Comparison of ENCODE assay signal across 23 mouse cellular contexts in genomic region chr10:41523386-41523785, GRCm38 (mm10). TPM values are rescaled to one million over a fixed set of nuclear protein-coding genes. Genes with fewer than 3 reads are reported as not detected.
DNase-seq lines count a peak whose midpoint lies in the region; ATAC-seq and TF ChIP-seq lines count a peak whose summit lies in the region.
"Had no signal": no experiment of that assay in that cellular context is flagged by ENCODE, and none has a peak within 500 bp of the region (broad histone marks: within the 10 kb centered on the region; RNA-seq: fewer than 3 reads in every experiment).

No protein-coding gene starts in this region.

- intact Hi-C loops in left cerebral cortex, postnatal 14 days (cut with DNase I), result no loop called here

- 0 out of 2 replicates have a peak, but pooled peaks cover 7% of the 10 kb centered on the region for H3K4me1 ChIP-seq in kidney, postnatal 0 days (replicated peaks; ENCODE audit: insufficient read depth, low read length)
- H3K4me1 ChIP-seq in midbrain, embryonic 11.5 days (ENCODE audit: control insufficient read depth, insufficient read depth, low read length), result peaks cover 15% of the 10 kb centered on the region
- H3K4me1 ChIP-seq in midbrain, embryonic 16.5 days (ENCODE audit: control insufficient read depth, insufficient read depth, low read length), result peaks cover 20% of the 10 kb centered on the region

- peaks cover 67% of the 10 kb centered on the region for H3K79me2 ChIP-seq in macrophage (ENCODE audit: inconsistent target)

- no peaks in the 10 kb centered on the region for H3K9me3 ChIP-seq in kidney, postnatal 0 days (replicated peaks; ENCODE audit: low read length)
- H3K9me3 ChIP-seq in midbrain, embryonic 11.5 days (ENCODE audit: control insufficient read depth, low read length), result no peaks in the 10 kb centered on the region
- no peaks in the 10 kb centered on the region for H3K9me3 ChIP-seq in midbrain, embryonic 16.5 days (replicated peaks; ENCODE audit: control insufficient read depth, low read length, poor library complexity, severe bottlenecking)
- H3K9me3 ChIP-seq: forebrain, embryonic 10.5 days; lung, embryonic 15.5 days; megakaryocyte, embryonic 14.5 days; midbrain, embryonic 15.5 days had no signal

- no peak overlapping the region for H3K4me3 ChIP-seq in kidney, postnatal 0 days (replicated peaks; ENCODE audit: low read depth, low read length)
- H3K4me3 ChIP-seq in midbrain, embryonic 11.5 days (ENCODE audit: low read depth, low read length), result no peak overlapping the region
- no peak overlapping the region for H3K4me3 ChIP-seq in midbrain, embryonic 16.5 days (ENCODE audit: low read depth, low read length)
- no peak overlapping the region for H3K4me3 ChIP-seq in macrophage (ENCODE audit: inconsistent target)
- H3K4me3 ChIP-seq: forebrain, embryonic 10.5 days; lung, embryonic 15.5 days; midbrain, embryonic 15.5 days had no signal

- H3K4me2 ChIP-seq in kidney, postnatal 0 days (ENCODE audit: low read length), result no peak overlapping the region
- no peak overlapping the region for H3K4me2 ChIP-seq in midbrain, embryonic 11.5 days
- no peak overlapping the region for H3K4me2 ChIP-seq in midbrain, embryonic 16.5 days (ENCODE audit: low read length)
- H3K4me2 ChIP-seq: lung, embryonic 15.5 days; midbrain, embryonic 15.5 days had no signal

- no peak for TF ChIP-seq CTCF in kidney, postnatal 0 days (IDR thresholded peaks at IDR 0.05; ENCODE audit: low read depth)

- H3K9ac ChIP-seq in kidney, postnatal 0 days (ENCODE audit: low read depth, low read length), result no peak overlapping the region
- no peak overlapping the region for H3K9ac ChIP-seq in midbrain, embryonic 11.5 days (ENCODE audit: low read length)
- no peak overlapping the region for H3K9ac ChIP-seq in midbrain, embryonic 16.5 days (ENCODE audit: low read depth, low read length)
- H3K9ac ChIP-seq: lung, embryonic 15.5 days; midbrain, embryonic 15.5 days had no signal

- peak; percentile 17 for DNase-seq in kidney, postnatal 0 days (ENCODE audit: low spot score)
- no peak for DNase-seq in kidney, postnatal 25 days
- peak; percentile 56 for DNase-seq in midbrain, embryonic 11.5 days (ENCODE audit: low spot score, missing footprints)
- DNase-seq in left cerebral cortex, postnatal 14 days (ENCODE audit: low spot score in 2 of 2), result no peak
- DNase-seq: adrenal gland, postnatal 10 days; cerebellum, adult 11-12 months; cerebellum, postnatal 25 days; embryo, embryonic 11 days; heart, adult 18-20 months; kidney, adult 18-20 months; kidney, postnatal 14 days; right cerebral cortex, postnatal 25 days; thymus, adult 2 months had no signal

- no peaks in the 10 kb centered on the region for H3K27me3 ChIP-seq in kidney, postnatal 0 days (ENCODE audit: insufficient read depth, low read length)
- H3K27me3 ChIP-seq in midbrain, embryonic 11.5 days (ENCODE audit: control insufficient read depth, insufficient read depth, low read length), result no peaks in the 10 kb centered on the region
- H3K27me3 ChIP-seq in midbrain, embryonic 16.5 days (ENCODE audit: control insufficient read depth, insufficient read depth, low read depth, low read length), result no peaks in the 10 kb centered on the region
- H3K27me3 ChIP-seq: lung, embryonic 15.5 days; megakaryocyte, embryonic 14.5 days; midbrain, embryonic 15.5 days; Patski had no signal

- no peak for ATAC-seq in kidney, postnatal 0 days (replicated peaks; ENCODE audit: low FRiP score, low read depth)
- no peak for ATAC-seq in midbrain, embryonic 11.5 days (ENCODE audit: low FRiP score)
- no peak for ATAC-seq in midbrain, embryonic 16.5 days
- ATAC-seq in CD4-positive, CD25-positive, alpha-beta regulatory T cell, adult 4 months, result no peak
- ATAC-seq: activated CD4-positive, CD25-positive, alpha-beta regulatory T cell, adult 4 months; midbrain, embryonic 15.5 days; Patski had no signal

- WGBS in kidney, postnatal 0 days, result 65% methylated on average over 3 of the region's 3 CpGs
- 86% methylated on average over 3 of the region's 3 CpGs for WGBS in midbrain, embryonic 11.5 days
- WGBS in midbrain, embryonic 16.5 days, result 76% methylated on average over 3 of the region's 3 CpGs
- WGBS in macrophage (ENCODE audit: missing documents), result 7% methylated on average over 3 of the region's 3 CpGs

- H3K36me3 ChIP-seq in kidney, postnatal 0 days (ENCODE audit: insufficient read depth, low read length), result peaks cover 6% of the 10 kb centered on the region; the same call in 1 of the 2 replicates
- no peaks in the 10 kb centered on the region for H3K36me3 ChIP-seq in midbrain, embryonic 11.5 days (ENCODE audit: control insufficient read depth, insufficient read depth, low read length)
- peaks cover 4% of the 10 kb centered on the region; the same call in 1 of the 2 replicates for H3K36me3 ChIP-seq in midbrain, embryonic 16.5 days (ENCODE audit: control insufficient read depth, insufficient read depth, low read length)
- H3K36me3 ChIP-seq in macrophage (ENCODE audit: inconsistent target), result peaks cover 4% of the 10 kb centered on the region; the same call in 1 of the 2 replicates

- no peak overlapping the region for H3K27ac ChIP-seq in kidney, postnatal 0 days
- no peak overlapping the region for H3K27ac ChIP-seq in midbrain, embryonic 11.5 days (ENCODE audit: low read depth, low read length)
- H3K27ac ChIP-seq in midbrain, embryonic 16.5 days (ENCODE audit: low read length), result no peak overlapping the region
- peak overlapping the region; percentile 93 for H3K27ac ChIP-seq in macrophage
- H3K27ac ChIP-seq: forebrain, embryonic 10.5 days; lung, embryonic 15.5 days; midbrain, embryonic 15.5 days had no signal

RNA-seq across cellular contexts. Expression of gene Cd164, which starts 4.2 kb away (rescaled TPM):
- polyA plus RNA-seq in kidney, postnatal 0 days (2015; fragmentation: Nextera tagmentation; extraction: Ambion mirVana), result 184 and 193 TPM in 2 replicates
- 112 and 126 TPM in 2 replicates for polyA plus RNA-seq in midbrain, embryonic 11.5 days (2014; fragmentation: Nextera tagmentation; extraction: Ambion mirVana)
- 44.7 and 48.8 TPM in 2 replicates for polyA plus RNA-seq in midbrain, embryonic 16.5 days (2015; fragmentation: Nextera tagmentation; extraction: Ambion mirVana)
- 100 to 1,000 TPM in 13 of 26 experiments, 10 to 100 TPM in 13; 29.9 to 322 (median 102) TPM for total RNA-seq in macrophage (2018; cell fraction: chromatin; rRNA removed)
- total RNA-seq in macrophage (2018; cell fraction: cytosol; rRNA removed), result 100 to 1,000 TPM; 163 to 271 (median 202) TPM
- total RNA-seq in macrophage (2018; cell fraction: nucleus; rRNA removed), result 100 to 1,000 TPM in 25 of 26 experiments, 10 to 100 TPM in 1; 93.8 to 340 (median 200) TPM
- polyA plus RNA-seq in macrophage (2018), result 204 to 235 TPM (median 225 TPM) in 3 replicates
- polyA plus RNA-seq in CD4-positive, CD25-positive, alpha-beta regulatory T cell, adult 4 months (2017; shearing (Covaris generic)), result 100 to 1,000 TPM; 207 to 236 TPM
- total RNA-seq in left cerebral cortex, postnatal 14 days (2021), result 10 to 100 TPM; 56.1 to 57.1 TPM

RNA-seq across cellular contexts. Expression of gene Ppil6, which starts 33.1 kb away (rescaled TPM):
- 3.3 and 4.6 TPM in 2 replicates for polyA plus RNA-seq in kidney, postnatal 0 days (2015; fragmentation: Nextera tagmentation; extraction: Ambion mirVana)
- 0.66 and 0.85 TPM in 2 replicates for polyA plus RNA-seq in midbrain, embryonic 11.5 days (2014; fragmentation: Nextera tagmentation; extraction: Ambion mirVana)
- 4.0 and 4.1 TPM in 2 replicates for polyA plus RNA-seq in midbrain, embryonic 16.5 days (2015; fragmentation: Nextera tagmentation; extraction: Ambion mirVana)
- 1 to 10 TPM in 10 of 26 experiments, not detected in 16; 1.2 to 4.2 (median 2.4) TPM for total RNA-seq in macrophage (2018; cell fraction: chromatin; rRNA removed)
- under 1 TPM in 8 of 26 experiments, not detected in 18; 0.10 to 0.41 (median 0.20) TPM for total RNA-seq in macrophage (2018; cell fraction: cytosol; rRNA removed)
- total RNA-seq in macrophage (2018; cell fraction: nucleus; rRNA removed), result 1 to 10 TPM in 7 of 26 experiments, under 1 TPM in 1, not detected in 18; 0.89 to 1.7 (median 1.1) TPM
- 0.22 TPM in 1 of 3 replicates, not detected in the others for polyA plus RNA-seq in macrophage (2018)
- polyA plus RNA-seq in CD4-positive, CD25-positive, alpha-beta regulatory T cell, adult 4 months (2017; shearing (Covaris generic)), result not detected
- total RNA-seq in left cerebral cortex, postnatal 14 days (2021), result 1 to 10 TPM; 6.3 to 7.6 TPM
- total RNA-seq: gastrocnemius, adult 18-20 months had no signal

RNA-seq across cellular contexts. Expression of gene Smpd2, which starts 33.2 kb away (rescaled TPM):
- polyA plus RNA-seq in kidney, postnatal 0 days (2015; fragmentation: Nextera tagmentation; extraction: Ambion mirVana), result 70.4 and 79.8 TPM in 2 replicates
- polyA plus RNA-seq in midbrain, embryonic 11.5 days (2014; fragmentation: Nextera tagmentation; extraction: Ambion mirVana), result 50.7 and 60.0 TPM in 2 replicates
- polyA plus RNA-seq in midbrain, embryonic 16.5 days (2015; fragmentation: Nextera tagmentation; extraction: Ambion mirVana), result 36.5 and 44.1 TPM in 2 replicates
- total RNA-seq in macrophage (2018; cell fraction: chromatin; rRNA removed), result 10 to 100 TPM in 20 of 26 experiments, 1 to 10 TPM in 6; 3.5 to 67.7 (median 19.5) TPM
- total RNA-seq in macrophage (2018; cell fraction: cytosol; rRNA removed), result 10 to 100 TPM in 13 of 26 experiments, 1 to 10 TPM in 13; 5.1 to 18.5 (median 10.0) TPM
- total RNA-seq in macrophage (2018; cell fraction: nucleus; rRNA removed), result 10 to 100 TPM in 18 of 26 experiments, 1 to 10 TPM in 8; 4.3 to 52.9 (median 18.6) TPM
- 10.3 to 23.3 TPM (median 12.1 TPM) in 3 replicates for polyA plus RNA-seq in macrophage (2018)
- polyA plus RNA-seq in CD4-positive, CD25-positive, alpha-beta regulatory T cell, adult 4 months (2017; shearing (Covaris generic)), result 10 to 100 TPM; 34.8 to 42.2 TPM
- total RNA-seq in left cerebral cortex, postnatal 14 days (2021), result 10 to 100 TPM; 20.8 to 24.7 TPM

RNA-seq across cellular contexts. Expression of gene Mical1, which starts 47.3 kb away (rescaled TPM):
- 19.6 and 19.9 TPM in 2 replicates for polyA plus RNA-seq in kidney, postnatal 0 days (2015; fragmentation: Nextera tagmentation; extraction: Ambion mirVana)
- polyA plus RNA-seq in midbrain, embryonic 11.5 days (2014; fragmentation: Nextera tagmentation; extraction: Ambion mirVana), result 34.0 and 36.6 TPM in 2 replicates
- polyA plus RNA-seq in midbrain, embryonic 16.5 days (2015; fragmentation: Nextera tagmentation; extraction: Ambion mirVana), result 23.2 and 24.6 TPM in 2 replicates
- total RNA-seq in macrophage (2018; cell fraction: chromatin; rRNA removed), result 100 to 1,000 TPM in 8 of 26 experiments, 10 to 100 TPM in 17, 1 to 10 TPM in 1; 7.5 to 233 (median 40.5) TPM
- 10 to 100 TPM in 15 of 26 experiments, 1 to 10 TPM in 11; 7.0 to 54.9 (median 20.1) TPM for total RNA-seq in macrophage (2018; cell fraction: cytosol; rRNA removed)
- total RNA-seq in macrophage (2018; cell fraction: nucleus; rRNA removed), result 100 to 1,000 TPM in 6 of 26 experiments, 10 to 100 TPM in 19, 1 to 10 TPM in 1; 6.0 to 163 (median 23.2) TPM
- polyA plus RNA-seq in macrophage (2018), result 19.5 to 33.8 TPM (median 31.3 TPM) in 3 replicates
- 100 to 1,000 TPM in 1 of 2 experiments, 10 to 100 TPM in 1; 61.7 to 140 TPM for polyA plus RNA-seq in CD4-positive, CD25-positive, alpha-beta regulatory T cell, adult 4 months (2017; shearing (Covaris generic))
- 10 to 100 TPM; 19.4 to 27.0 TPM for total RNA-seq in left cerebral cortex, postnatal 14 days (2021)

Comparison
In these comparisons a context has a peak if more than half of its experiments do, and no peak if none do; other contexts are left out.
1. DNase-seq: peak in kidney, postnatal 0 days (single experiment) and midbrain, embryonic 11.5 days (single experiment); none in kidney, postnatal 25 days (0 of 2) and left cerebral cortex, postnatal 14 days (0 of 2).